Mouse (Mus musculus): ENCODE data around the gene Fkbp14.

Fkbp14 gene

GRCm38 (mm10) chr6:54548314-54549019 lies 48.6 kb downstream of the Fkbp14 start:
- DNase-seq (ENCODE audit: low read depth) = no peak

GRCm38 (mm10) chr6:54543646-54544045 lies 53.5 kb downstream of the Fkbp14 start:
- DNase-seq (ENCODE audit: low read depth) = no peak

GRCm38 (mm10) chr6:54542836-54543235 lies 54.3 kb downstream of the Fkbp14 start:
- DNase-seq (ENCODE audit: low read depth) = no peak

- DNase-seq (ENCODE audit: low read depth) = peak; percentile 78
Measured at GRCm38 (mm10) chr6:54540252-54540887, 56.7 kb downstream of the Fkbp14 start.

GRCm38 (mm10) chr6:54539396-54539795 lies 57.7 kb downstream of the Fkbp14 start:
- DNase-seq (ENCODE audit: low read depth) = no peak

GRCm38 (mm10) chr6:54538773-54539173 lies 58.3 kb downstream of the Fkbp14 start:
- no peak for DNase-seq (ENCODE audit: low read depth)

- DNase-seq (ENCODE audit: low read depth) = no peak
Measured at GRCm38 (mm10) chr6:54537053-54537452, 60.1 kb downstream of the Fkbp14 start.

GRCm38 (mm10) chr6:54535485-54535884 lies 61.6 kb downstream of the Fkbp14 start:
- DNase-seq (ENCODE audit: low read depth) = no peak

- DNase-seq (ENCODE audit: low read depth) = no peak
Measured at GRCm38 (mm10) chr6:54531048-54531481, 66.0 kb downstream of the Fkbp14 start.

- no peak for DNase-seq (ENCODE audit: low read depth)
Measured at GRCm38 (mm10) chr6:54530182-54530581, 66.9 kb downstream of the Fkbp14 start.

- DNase-seq (ENCODE audit: low read depth) = no peak
Measured at GRCm38 (mm10) chr6:54528666-54529065, 68.4 kb downstream of the Fkbp14 start.
